Mouse (Mus musculus): ENCODE measurements around the gene Itgb7. TPM values are rescaled to one million over a fixed set of nuclear protein-coding genes. Genes with fewer than 3 reads are reported as not detected.

Gene Itgb7
- polyA plus RNA-seq, 1 experiment = 32.4 TPM

GRCm38 (mm10) chr15:102215624-102216023, 16.1 kb downstream of the Itgb7 start:
- WGBS = 80% methylated on average over 6 of the region's 6 CpGs
- no peak for DNase-seq
- H3K4me1 ChIP-seq (ENCODE audit: control insufficient read depth, insufficient read depth, low read length) = no peaks in the 10 kb centered on the region
- no peak overlapping the region for H3K4me3 ChIP-seq (replicated peaks; ENCODE audit: extremely low read depth, low read depth, low read length)
- TF ChIP-seq CTCF (IDR thresholded peaks at IDR 0.05; ENCODE audit: insufficient read depth, low read length) = no peak
- TF ChIP-seq POLR2A (IDR thresholded peaks at IDR 0.05; ENCODE audit: borderline replicate concordance, extremely low read depth, low read depth, low read length) = no peak

- 57% methylated on average over 2 of the region's 2 CpGs for WGBS
- no peak for DNase-seq
- H3K4me3 ChIP-seq (replicated peaks; ENCODE audit: extremely low read depth, low read depth, low read length) = no peak overlapping the region
- no peaks in the 10 kb centered on the region for H3K4me1 ChIP-seq (ENCODE audit: control insufficient read depth, insufficient read depth, low read length)
- no peak for TF ChIP-seq CTCF (IDR thresholded peaks at IDR 0.05; ENCODE audit: insufficient read depth, low read length)
- TF ChIP-seq POLR2A (IDR thresholded peaks at IDR 0.05; ENCODE audit: borderline replicate concordance, extremely low read depth, low read depth, low read length) = no peak
These were observed 17.6 kb downstream of the Itgb7 start for GRCm38 (mm10) chr15:102214132-102214531.

- no peak for DNase-seq
- Histone ChIP-seq H3K4me1 (ENCODE audit: control insufficient read depth, insufficient read depth, low read length) (peaks cover 7% of the 10 kb centered on the region), H3K4me3 (replicated peaks; ENCODE audit: extremely low read depth, low read depth, low read length) (no peak overlapping the region)
- TF ChIP-seq POLR2A (IDR thresholded peaks at IDR 0.05; ENCODE audit: borderline replicate concordance, extremely low read depth, low read depth, low read length) (no peak), CTCF (IDR thresholded peaks at IDR 0.05; ENCODE audit: insufficient read depth, low read length) (no peak)
- 62% methylated on average over 6 of the region's 6 CpGs for WGBS
These were observed 19.8 kb downstream of the Itgb7 start for GRCm38 (mm10) chr15:102211895-102212294.

- Histone ChIP-seq H3K4me1 (ENCODE audit: control insufficient read depth, insufficient read depth, low read length) (peaks cover 11% of the 10 kb centered on the region), H3K4me3 (replicated peaks; ENCODE audit: extremely low read depth, low read depth, low read length) (no peak overlapping the region)
- 87% methylated on average over 4 of the region's 4 CpGs for WGBS
- DNase-seq = no peak
- no peak for TF ChIP-seq POLR2A (IDR thresholded peaks at IDR 0.05; ENCODE audit: borderline replicate concordance, extremely low read depth, low read depth, low read length)
- TF ChIP-seq CTCF (IDR thresholded peaks at IDR 0.05; ENCODE audit: insufficient read depth, low read length) = no peak
These were observed 20.9 kb downstream of the Itgb7 start for GRCm38 (mm10) chr15:102210816-102211215.

GRCm38 (mm10) chr15:102209114-102209513, 22.6 kb downstream of the Itgb7 start:
- TF ChIP-seq POLR2A (IDR thresholded peaks at IDR 0.05; ENCODE audit: borderline replicate concordance, extremely low read depth, low read depth, low read length) (no peak), CTCF (IDR thresholded peaks at IDR 0.05; ENCODE audit: insufficient read depth, low read length) (no peak)
- no peak for DNase-seq
- 90% methylated on average over 8 of the region's 8 CpGs for WGBS

GRCm38 (mm10) chr15:102208092-102208561, 23.6 kb downstream of the Itgb7 start:
- WGBS = 56% methylated on average over 9 of the region's 9 CpGs
- TF ChIP-seq POLR2A (IDR thresholded peaks at IDR 0.05; ENCODE audit: borderline replicate concordance, extremely low read depth, low read depth, low read length) (no peak), CTCF (IDR thresholded peaks at IDR 0.05; ENCODE audit: insufficient read depth, low read length) (no peak)
- Histone ChIP-seq H3K4me3 (replicated peaks; ENCODE audit: extremely low read depth, low read depth, low read length) (no peak overlapping the region), H3K4me1 (ENCODE audit: control insufficient read depth, insufficient read depth, low read length) (peaks cover 24% of the 10 kb centered on the region)
- DNase-seq = no peak

More at GRCm38 (mm10) chr15:102209114-102209513, 22.6 kb downstream of the Itgb7 start:
- no peak overlapping the region for H3K4me3 ChIP-seq (replicated peaks; ENCODE audit: extremely low read depth, low read depth, low read length)
- peaks cover 24% of the 10 kb centered on the region for H3K4me1 ChIP-seq (ENCODE audit: control insufficient read depth, insufficient read depth, low read length)

GRCm38 (mm10) chr15:102207351-102207750, 24.4 kb downstream of the Itgb7 start:
- WGBS = 69% methylated on average over 3 of the region's 3 CpGs
- Histone ChIP-seq H3K4me3 (replicated peaks; ENCODE audit: extremely low read depth, low read depth, low read length) (no peak overlapping the region), H3K4me1 (ENCODE audit: control insufficient read depth, insufficient read depth, low read length) (peaks cover 25% of the 10 kb centered on the region)
- no peak for DNase-seq
- TF ChIP-seq CTCF (IDR thresholded peaks at IDR 0.05; ENCODE audit: insufficient read depth, low read length) (no peak), POLR2A (IDR thresholded peaks at IDR 0.05; ENCODE audit: borderline replicate concordance, extremely low read depth, low read depth, low read length) (no peak)

GRCm38 (mm10) chr15:102205779-102206178, 26.0 kb downstream of the Itgb7 start:
- Histone ChIP-seq H3K4me3 (replicated peaks; ENCODE audit: extremely low read depth, low read depth, low read length) (no peak overlapping the region), H3K4me1 (ENCODE audit: control insufficient read depth, insufficient read depth, low read length) (peaks cover 27% of the 10 kb centered on the region)
- DNase-seq = no peak
- 19% methylated on average over 8 of the region's 8 CpGs for WGBS
- no peak for TF ChIP-seq CTCF (IDR thresholded peaks at IDR 0.05; ENCODE audit: insufficient read depth, low read length)
- TF ChIP-seq POLR2A (IDR thresholded peaks at IDR 0.05; ENCODE audit: borderline replicate concordance, extremely low read depth, low read depth, low read length) = no peak

GRCm38 (mm10) chr15:102204674-102205505, 26.9 kb downstream of the Itgb7 start, which contains the start of gene Csad:
Csad (minus strand) TSS chr15:102204724.
- TF ChIP-seq CTCF (IDR thresholded peaks at IDR 0.05; ENCODE audit: insufficient read depth, low read length) (no peak), POLR2A (IDR thresholded peaks at IDR 0.05; ENCODE audit: borderline replicate concordance, extremely low read depth, low read depth, low read length) (no peak)
- Histone ChIP-seq H3K4me1 (ENCODE audit: control insufficient read depth, insufficient read depth, low read length) (peaks cover 27% of the 10 kb centered on the region), H3K4me3 (replicated peaks; ENCODE audit: extremely low read depth, low read depth, low read length) (peak within 1 kb of the TSS; percentile 86)
- DNase-seq = no peak
- 40% methylated on average over 19 of the region's 19 CpGs for WGBS
